Mouse (Mus musculus) natural killer cell, adult 2 months (primary cell): Measurements from ENCODE around the gene Cep89.

Source experiments
- DNase-seq, 2 experiments: peaks; one replicate each; pipeline ENCODE4 v3.0.0; 2022; ENCODE audit warnings: low spot score in 2 of 2

Gene Cep89

DNA sequence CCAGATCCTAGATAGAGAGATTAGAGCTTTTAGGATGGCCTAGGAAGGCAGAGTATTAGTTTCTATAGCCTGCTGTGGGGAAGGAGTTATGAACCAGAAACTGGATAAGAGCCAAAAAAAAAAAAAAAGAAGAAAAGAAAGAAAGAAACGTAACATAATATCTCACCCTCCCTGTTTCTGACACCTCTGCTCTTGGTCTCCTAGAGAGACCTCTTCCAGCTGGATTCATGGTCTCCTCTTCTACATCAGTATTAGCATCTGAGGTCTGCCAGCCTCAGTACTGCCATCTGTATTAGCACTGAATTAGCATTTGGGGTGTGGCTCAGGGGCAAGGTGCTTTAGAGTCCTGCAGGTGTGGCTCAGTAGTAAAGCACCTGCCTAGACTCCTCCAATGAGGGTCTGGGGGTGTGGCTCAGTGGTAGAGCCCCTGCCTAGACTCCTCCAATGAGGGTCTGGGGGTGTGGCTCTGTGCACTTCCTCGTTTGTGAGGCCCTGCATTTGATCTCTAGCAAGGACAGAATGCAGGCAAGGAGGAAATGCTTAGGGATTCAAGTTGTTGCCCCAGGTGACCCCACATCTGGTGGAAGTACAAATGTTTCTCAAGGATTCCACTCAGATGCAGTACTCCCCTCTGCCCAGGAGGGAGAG, 14.0 kb upstream of the Cep89 start:
- DNase-seq: no peak

- DNase-seq: peak in 1 of 2 experiments; percentile 13
Observed at GRCm38 (mm10) chr7:35386525-35386952, 10.3 kb upstream of the Cep89 start.

DNA sequence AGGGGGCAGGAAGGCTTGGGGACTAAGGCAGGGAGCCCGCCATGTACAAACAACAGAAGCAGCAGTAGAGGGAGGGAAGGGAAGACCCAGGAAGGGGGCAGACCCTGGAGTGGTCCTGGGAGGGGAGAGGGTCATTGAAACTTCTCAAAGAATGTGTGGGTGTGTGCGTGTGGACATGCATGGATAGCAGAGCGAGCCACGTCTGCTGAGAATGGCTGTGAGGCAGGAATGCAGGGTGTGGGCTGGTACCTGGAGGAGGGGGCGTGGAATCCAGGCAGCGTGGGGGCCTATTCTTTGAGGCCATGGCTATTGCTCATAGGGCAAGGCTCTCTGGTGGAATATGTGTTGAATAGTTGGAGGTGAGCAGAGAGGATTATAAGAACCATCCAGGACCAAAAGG, 8.1 kb upstream of the Cep89 start:
- DNase-seq: no peak

DNA sequence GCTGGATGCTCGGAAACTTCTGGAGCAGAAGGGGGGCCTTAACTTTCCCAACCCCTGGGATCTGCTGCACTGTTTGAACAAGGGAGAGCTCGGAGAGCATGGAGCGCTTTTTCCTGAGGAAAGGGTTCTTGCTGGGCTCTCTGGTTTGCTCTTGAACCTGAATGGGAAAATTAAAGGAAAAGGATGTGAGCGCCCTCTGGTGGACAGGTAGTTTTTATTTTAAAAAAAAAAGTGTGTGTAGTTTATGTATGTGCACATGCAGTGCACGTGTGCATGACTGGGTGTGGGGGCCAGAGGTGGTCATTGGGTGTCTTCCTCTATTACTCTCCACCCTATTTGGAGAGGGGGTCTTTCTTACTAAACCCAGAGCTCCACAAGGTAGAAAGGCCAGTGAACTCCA, 3.9 kb upstream of the Cep89 start:
- no peak for DNase-seq

GRCm38 (mm10) chr7:35395734-35396456, 940 bp upstream of the Cep89 start:
- peak in 1 of 2 experiments; percentile 13 for DNase-seq

DNA sequence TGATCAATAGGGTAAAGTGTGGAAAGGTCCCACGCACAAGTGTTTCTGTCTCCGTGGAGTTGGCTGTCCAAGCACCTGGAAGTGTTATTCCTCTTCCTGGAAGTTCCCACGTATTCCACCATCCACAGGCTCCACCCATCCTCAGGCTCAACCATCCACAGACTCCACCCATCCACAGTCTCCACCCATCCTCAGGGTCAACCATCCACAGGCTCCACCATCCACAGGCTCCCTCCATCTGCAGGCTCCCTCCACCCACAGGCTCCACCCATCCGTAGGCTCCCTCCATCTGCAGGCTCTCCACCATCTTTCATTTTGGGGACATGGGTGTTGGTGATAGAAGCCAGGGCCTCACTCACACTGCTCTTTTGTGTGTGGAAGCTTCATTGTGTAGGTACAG, 4.3 kb downstream of the Cep89 start:
- DNase-seq: no peak

GRCm38 (mm10) chr7:35415226-35415625, 18.4 kb downstream of the Cep89 start:
- DNase-seq: no peak

DNA sequence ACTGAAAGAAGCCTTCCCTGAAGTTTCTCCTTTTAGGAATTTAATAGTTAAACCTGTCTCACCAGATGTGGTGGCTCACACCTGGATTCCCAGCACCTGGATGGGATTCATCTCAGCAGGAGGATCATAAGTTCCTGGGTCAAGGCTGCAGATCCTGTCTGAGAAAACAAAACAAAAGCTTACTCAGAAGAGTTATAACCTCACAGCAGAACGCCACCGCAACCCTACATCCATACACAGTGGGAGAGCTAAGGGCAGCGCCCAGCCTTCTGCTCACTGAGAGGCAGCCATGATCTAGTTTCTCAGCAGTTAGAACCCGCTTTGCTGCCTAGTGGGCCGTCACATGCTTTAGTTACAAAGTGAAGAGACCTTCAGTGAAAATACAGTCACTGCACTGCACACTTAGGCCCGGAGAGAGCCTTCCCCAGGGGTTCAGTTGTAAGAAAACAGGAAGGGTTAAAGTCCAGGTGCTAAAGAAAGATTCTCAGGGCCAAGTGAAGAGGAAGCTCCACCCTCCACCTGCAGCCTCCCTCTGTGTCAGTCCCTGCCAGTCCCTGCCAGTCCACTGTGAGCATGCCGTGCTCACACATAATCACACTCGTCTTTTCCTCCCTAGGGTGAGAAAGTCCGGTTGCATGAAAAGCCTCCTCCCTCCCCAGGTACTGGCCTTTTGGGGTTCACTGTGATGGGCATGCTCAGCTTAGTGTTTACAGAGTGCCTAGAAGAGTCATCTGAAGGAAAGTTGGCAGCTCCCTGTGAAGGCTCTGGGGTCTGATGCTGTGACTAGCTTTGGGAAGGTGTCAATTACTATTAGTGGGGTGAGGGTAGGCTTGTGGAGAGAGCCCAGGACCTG, 19.2 kb downstream of the Cep89 start:
- no peak for DNase-seq

DNA sequence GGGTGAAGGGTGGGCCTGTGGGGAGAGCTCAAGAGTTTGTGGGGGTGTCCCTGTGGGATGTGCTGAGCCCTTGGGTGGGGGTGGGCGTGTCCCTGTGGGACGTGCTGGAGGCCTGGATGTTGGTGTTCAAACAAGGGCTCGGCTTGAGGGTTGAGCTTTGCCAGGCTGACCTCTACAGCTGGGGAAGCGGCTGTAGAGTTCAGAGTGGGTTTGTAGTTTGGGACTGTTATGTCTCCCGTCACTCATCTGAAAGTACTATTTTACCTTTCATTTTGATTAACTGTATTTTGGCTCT, 19.8 kb downstream of the Cep89 start:
- DNase-seq: no peak

DNA sequence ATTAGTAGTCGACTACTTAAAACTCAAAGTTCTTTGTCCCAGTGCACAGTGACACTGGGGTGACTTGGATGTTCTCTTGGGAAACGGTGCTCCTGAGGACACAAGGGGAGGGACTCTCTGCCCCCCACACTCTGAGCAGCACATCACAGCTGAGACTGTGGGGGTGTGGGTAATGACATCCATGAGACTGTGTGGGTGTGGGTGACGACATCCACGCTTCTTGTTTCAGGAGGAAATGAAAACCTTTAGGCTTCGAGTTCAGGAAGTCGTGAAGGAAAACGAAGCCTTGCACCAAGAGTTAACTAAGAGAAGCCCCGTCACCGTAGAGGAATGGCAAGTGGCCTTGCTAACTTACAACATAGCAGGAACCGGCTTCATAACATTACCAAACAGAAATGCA, 26.2 kb downstream of the Cep89 start:
- no peak for DNase-seq

DNA sequence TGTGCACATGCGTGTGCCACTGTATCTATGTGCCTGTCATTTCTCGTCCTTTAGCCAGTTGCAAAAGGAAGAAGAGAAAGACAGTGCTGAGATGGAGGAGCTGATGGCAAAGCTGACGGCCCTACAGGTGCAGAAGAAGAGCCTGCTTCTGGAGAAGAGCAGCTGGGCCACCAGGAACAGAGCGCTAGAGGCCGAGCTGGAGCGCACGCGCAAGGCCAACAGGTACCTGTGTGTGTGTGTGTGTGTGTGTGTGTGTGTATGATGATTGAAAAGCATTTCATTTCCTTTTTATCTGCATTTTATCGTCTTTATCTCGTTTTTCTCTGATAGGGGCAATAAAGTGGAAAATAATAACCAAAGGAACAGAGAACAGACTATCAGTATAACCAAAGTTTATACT, 31.3 kb downstream of the Cep89 start:
- DNase-seq: no peak

DNA sequence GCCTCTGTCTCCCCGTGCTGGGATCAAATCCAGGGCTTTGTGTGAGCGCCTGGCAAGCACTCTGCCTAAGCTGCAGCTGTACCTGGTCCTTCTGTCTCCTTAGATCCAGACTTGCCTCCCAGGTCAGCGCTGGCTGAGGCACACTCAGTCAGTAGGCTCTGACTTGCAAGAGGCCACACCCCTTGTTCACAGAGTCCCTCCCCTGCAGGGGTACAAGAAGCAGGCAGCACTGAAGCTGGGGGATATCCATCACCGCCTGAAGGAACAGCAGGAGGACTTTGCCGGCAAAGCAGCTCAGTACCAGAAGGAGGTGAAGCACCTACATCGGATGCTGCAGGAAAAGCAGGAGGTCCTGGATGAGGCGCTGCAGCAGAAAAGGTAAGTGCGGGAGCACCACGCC, 38.4 kb downstream of the Cep89 start:
- no peak for DNase-seq

GRCm38 (mm10) chr7:35447501-35447900, 50.7 kb downstream of the Cep89 start:
- DNase-seq: no peak

DNA sequence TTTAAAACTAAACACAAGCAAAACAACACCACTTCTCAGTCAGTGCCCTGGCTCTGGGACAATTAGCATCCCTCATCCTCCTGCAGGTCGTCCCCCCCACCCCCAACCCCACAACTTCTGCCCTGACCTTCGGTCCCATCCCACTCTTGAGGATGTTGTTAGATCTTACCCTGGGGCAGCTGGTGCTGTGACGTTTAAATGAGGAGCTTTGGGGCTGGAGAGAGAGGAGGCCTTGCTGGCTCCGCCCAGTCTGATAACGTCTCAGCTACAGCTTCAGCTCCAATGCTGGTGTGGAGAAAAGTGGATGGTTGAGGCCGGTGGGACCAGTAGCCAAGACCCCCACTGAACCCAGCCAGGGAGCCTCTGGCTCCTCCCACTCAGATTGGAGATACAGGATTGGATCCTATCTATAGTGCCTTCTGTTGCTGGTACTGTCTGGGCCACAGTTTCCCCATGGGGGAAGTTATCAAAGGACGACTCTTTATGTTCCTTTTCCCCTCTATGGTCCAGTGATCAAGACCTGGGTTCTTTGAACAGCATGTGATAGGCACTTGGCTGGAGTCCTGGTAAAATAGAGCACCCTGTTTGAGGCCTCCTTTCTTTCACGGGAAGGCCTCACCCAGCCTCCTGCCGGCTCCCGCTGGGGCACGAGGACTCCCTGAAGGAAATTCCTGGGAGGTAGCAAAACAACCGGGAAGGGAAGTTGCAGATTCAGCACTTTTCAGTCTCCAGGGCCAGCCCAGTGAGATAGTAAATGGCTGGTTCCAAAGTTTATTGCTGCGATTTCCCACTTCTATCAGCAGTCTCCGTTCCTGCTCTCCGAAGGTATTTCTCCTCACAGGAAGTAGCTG, 51.4 kb downstream of the Cep89 start, which contains the start of gene Slc7a9:
Gene Slc7a9, plus strand, starts transcription at position 801 of the 851 bp plus-strand sequence.
- no peak for DNase-seq

- no peak for DNase-seq
Observed at GRCm38 (mm10) chr7:35448867-35449266, 52.0 kb downstream of the Cep89 start.

GRCm38 (mm10) chr7:35456091-35456814, 59.4 kb downstream of the Cep89 start:
- no peak for DNase-seq

- DNase-seq: no peak
Observed at GRCm38 (mm10) chr7:35460971-35461370, 64.1 kb downstream of the Cep89 start.

- no peak for DNase-seq
Observed at GRCm38 (mm10) chr7:35465027-35465426, 68.2 kb downstream of the Cep89 start.

- DNase-seq: no peak
Observed at GRCm38 (mm10) chr7:35467856-35468255, 71.0 kb downstream of the Cep89 start.

DNA sequence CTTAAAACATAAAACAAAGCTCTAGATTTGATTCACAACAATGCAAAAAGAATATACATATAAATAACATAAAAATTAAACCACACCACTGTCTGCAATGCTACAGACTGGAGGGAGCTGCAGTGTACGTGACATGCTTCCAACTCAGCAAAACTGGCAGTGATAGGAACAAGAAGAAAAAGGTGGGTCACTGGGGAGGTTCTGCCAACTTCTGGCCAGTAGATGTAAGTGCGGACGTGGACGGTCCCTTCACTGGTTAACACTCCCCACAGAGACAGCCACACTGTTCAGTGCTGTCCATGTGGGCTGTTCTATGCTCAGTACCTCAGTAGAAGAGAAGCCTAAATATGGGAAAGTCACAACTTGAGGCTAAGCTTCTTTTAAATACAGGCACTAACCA, 74.0 kb downstream of the Cep89 start:
- DNase-seq: no peak

- DNase-seq: no peak
Observed at GRCm38 (mm10) chr7:35476457-35476856, 79.6 kb downstream of the Cep89 start.
